Mouse (Mus musculus): ENCODE measurements at regions not wholly inside any gene's neighbourhood (a gene's known extent, or its start where the extent isn't known, plus 50 kb on each side); places are given as distances from the start of the nearest gene placed in this dataset.
A peak's percentile ranks its signal among the peaks of the same experiment; 100 is the strongest.

DNA sequence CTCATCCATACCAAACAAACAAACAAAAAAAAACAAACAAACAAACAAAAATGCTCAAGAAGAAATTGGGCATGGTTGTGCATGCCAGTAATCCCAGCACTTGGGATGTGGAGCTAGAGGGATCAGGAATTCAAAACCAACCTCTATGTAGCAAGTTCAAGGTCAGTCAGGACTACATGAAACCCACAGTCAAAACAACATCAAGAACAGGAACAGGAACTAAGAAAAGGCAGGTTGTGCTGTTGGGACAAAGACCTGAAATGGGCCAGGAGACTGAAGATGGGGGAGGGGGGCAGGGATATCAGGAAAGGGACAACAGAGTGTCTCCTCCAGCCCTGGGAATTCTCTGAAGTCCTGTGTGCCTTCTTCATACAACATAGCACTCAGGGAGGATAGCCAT lies 87.8 kb upstream of the Rbpj start:
- Histone ChIP-seq H3K4me1 (ENCODE audit: insufficient read depth, low read depth, low read length) (no peaks in the 10 kb centered on the region), H3K27ac (ENCODE audit: low read length) (no peak overlapping the region)

DNA sequence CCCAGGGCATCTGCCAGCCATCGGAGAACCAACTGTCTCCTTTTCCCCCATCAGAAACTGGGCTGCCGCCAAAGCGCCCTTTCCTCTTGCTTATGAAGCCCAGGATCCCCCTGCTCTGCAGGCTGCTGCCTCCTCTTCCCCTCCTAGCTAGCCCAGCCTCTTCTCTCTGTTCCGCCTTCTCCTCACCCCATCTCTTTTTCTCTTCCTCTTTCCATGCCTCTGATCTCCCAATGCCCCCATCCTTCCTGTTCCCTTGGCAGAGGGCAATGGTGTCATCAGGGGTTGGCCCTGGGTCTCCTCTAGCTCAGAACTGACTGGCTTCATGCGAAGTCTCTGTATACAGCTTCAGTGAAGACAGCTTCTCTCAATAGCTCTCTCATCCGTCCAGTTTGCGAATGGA lies 87.4 kb upstream of the Rbpj start:
- Histone ChIP-seq H3K4me1 (ENCODE audit: insufficient read depth, low read depth, low read length) (no peaks in the 10 kb centered on the region), H3K4me2 (replicated peaks; ENCODE audit: low read depth, low read length) (no peak overlapping the region), H3K27me3 (replicated peaks; ENCODE audit: insufficient read depth, low read length) (no peaks in the 10 kb centered on the region), H3K9ac (replicated peaks; ENCODE audit: low read depth) (no peak overlapping the region), H3K36me3 (ENCODE audit: insufficient read depth, low read length) (no peaks in the 10 kb centered on the region), H3K27ac (ENCODE audit: low read length) (no peak overlapping the region), H3K4me3 (ENCODE audit: low read depth, low read length) (no peak overlapping the region), H3K9me3 (ENCODE audit: low read length) (no peaks in the 10 kb centered on the region)
- no peak for TF ChIP-seq EP300 (IDR thresholded peaks at IDR 0.05)
- TF ChIP-seq CTCF (IDR thresholded peaks at IDR 0.05) = no peak
- 90% methylated on average over 7 of the region's 7 CpGs for WGBS
- ATAC-seq = no peak
- DNase-seq (ENCODE audit: low spot score) = peak; percentile 36

More for the DNA sequence above, 87.8 kb upstream of the Rbpj start:
- no peak for TF ChIP-seq CTCF (IDR thresholded peaks at IDR 0.05)
- no peak for TF ChIP-seq EP300 (IDR thresholded peaks at IDR 0.05)
- DNase-seq (ENCODE audit: low spot score) (no peak), ATAC-seq (no peak)
- Histone ChIP-seq H3K36me3 (ENCODE audit: insufficient read depth, low read length) (no peaks in the 10 kb centered on the region), H3K4me2 (replicated peaks; ENCODE audit: low read depth, low read length) (no peak overlapping the region), H3K9ac (replicated peaks; ENCODE audit: low read depth) (no peak overlapping the region), H3K4me3 (ENCODE audit: low read depth, low read length) (no peak overlapping the region), H3K9me3 (ENCODE audit: low read length) (no peaks in the 10 kb centered on the region), H3K27me3 (replicated peaks; ENCODE audit: insufficient read depth, low read length) (no peaks in the 10 kb centered on the region)

DNA sequence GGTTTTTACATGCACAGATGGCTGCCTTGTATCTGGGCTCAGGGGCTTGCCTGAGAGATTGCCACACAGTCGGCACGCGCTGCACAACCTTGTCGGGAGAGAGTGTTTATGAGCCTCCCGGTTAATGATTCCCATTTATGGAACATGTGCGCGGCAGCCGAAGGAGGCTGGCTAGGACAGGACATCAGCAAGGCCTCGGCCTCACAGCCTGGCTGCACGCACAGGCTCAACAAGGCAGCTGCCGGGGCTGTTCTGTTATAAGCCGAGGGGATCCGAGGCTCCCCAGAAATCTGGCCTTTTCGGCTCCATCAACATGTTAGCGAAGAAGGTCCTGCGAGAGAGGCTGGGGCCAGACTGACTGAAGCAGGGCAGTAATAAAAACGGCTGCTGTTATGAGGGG lies 86.3 kb upstream of the Rbpj start:
- no peak overlapping the region for H3K27ac ChIP-seq (ENCODE audit: low read length)
- H3K4me1 ChIP-seq (ENCODE audit: insufficient read depth, low read depth, low read length) = no peaks in the 10 kb centered on the region
- no peaks in the 10 kb centered on the region for H3K36me3 ChIP-seq (ENCODE audit: insufficient read depth, low read length)
- no peaks in the 10 kb centered on the region for H3K9me3 ChIP-seq (ENCODE audit: low read length)
- H3K4me2 ChIP-seq (replicated peaks; ENCODE audit: low read depth, low read length) = no peak overlapping the region
- WGBS = 38% methylated on average over 17 of the region's 17 CpGs
- no peak for TF ChIP-seq EP300 (IDR thresholded peaks at IDR 0.05)
- ATAC-seq (peak; percentile 36; the same call in 1 of the 2 replicates), DNase-seq (ENCODE audit: low spot score) (peak; percentile 56)
- no peak overlapping the region for H3K4me3 ChIP-seq (ENCODE audit: low read depth, low read length)
- H3K27me3 ChIP-seq (replicated peaks; ENCODE audit: insufficient read depth, low read length) = no peaks in the 10 kb centered on the region
- no peak overlapping the region for H3K9ac ChIP-seq (replicated peaks; ENCODE audit: low read depth)

DNA sequence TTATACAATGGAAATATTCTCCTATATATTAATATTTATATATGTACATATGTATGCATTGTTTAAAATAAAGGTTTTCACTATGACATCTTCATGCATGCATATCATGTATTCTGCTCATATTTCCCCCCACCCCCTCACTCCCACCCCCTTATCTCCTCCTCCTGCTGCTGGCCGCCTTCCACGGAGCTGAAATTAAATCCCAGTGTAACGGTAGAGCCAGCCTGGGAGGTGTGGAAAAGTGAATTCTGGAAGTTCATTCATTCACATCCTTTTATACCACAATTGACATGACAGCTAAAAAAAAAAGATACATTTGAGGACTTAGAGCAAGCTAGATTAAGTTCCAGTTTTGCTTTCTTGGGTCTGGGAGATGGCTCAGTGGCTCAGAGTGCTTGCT lies 85.7 kb upstream of the Rbpj start:
- no peak for DNase-seq (ENCODE audit: low spot score)
- 42% methylated on average over 3 of the region's 3 CpGs for WGBS
- no peak overlapping the region for H3K27ac ChIP-seq (ENCODE audit: low read length)
- no peak overlapping the region for H3K4me2 ChIP-seq (replicated peaks; ENCODE audit: low read depth, low read length)
- TF ChIP-seq EP300 (IDR thresholded peaks at IDR 0.05) (no peak), CTCF (IDR thresholded peaks at IDR 0.05) (no peak)
- no peak overlapping the region for H3K9ac ChIP-seq (replicated peaks; ENCODE audit: low read depth)
- no peaks in the 10 kb centered on the region for H3K4me1 ChIP-seq (ENCODE audit: insufficient read depth, low read depth, low read length)
- no peaks in the 10 kb centered on the region for H3K36me3 ChIP-seq (ENCODE audit: insufficient read depth, low read length)
- no peaks in the 10 kb centered on the region for H3K9me3 ChIP-seq (ENCODE audit: low read length)
- no peak for ATAC-seq
- no peaks in the 10 kb centered on the region for H3K27me3 ChIP-seq (replicated peaks; ENCODE audit: insufficient read depth, low read length)
- H3K4me3 ChIP-seq (ENCODE audit: low read depth, low read length) = no peak overlapping the region

DNA sequence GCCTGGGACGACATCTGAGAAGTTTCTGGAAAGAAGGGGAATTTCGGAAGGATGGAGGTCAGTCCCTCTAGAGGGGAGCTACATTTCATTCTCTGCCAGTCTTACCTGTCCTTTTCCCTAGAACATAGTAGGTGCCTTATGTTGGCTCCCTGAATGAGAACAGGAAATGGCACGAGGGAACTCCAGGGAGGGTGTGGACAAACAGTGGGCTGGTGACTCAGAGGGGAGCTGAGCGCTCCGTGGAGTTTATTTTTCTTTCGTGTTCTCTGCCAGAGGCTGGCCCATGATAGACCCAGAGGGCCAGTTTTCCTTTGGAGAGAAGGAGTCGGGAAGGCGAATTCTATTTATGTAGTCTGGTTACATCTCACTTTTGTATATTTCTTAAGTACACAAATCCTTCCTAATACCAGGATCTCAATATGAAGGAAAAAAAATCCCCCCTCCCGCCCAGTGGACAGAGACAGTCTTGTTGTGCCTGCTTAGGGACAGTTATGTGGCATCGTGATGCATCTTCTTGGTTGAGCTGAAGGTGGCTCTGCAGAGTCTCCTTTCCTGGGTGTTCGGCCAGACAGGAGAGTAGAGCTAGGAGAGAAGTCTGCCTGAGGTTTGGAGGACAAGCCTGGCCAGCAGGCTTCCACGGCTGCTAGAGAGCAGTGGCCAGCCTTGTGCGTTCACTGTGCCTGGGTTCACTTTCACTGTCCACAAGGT lies 84.3 kb upstream of the Rbpj start:
- Histone ChIP-seq H3K9ac (replicated peaks; ENCODE audit: low read depth) (no peak overlapping the region), H3K36me3 (ENCODE audit: insufficient read depth, low read length) (no peaks in the 10 kb centered on the region), H3K4me2 (replicated peaks; ENCODE audit: low read depth, low read length) (no peak overlapping the region), H3K27ac (ENCODE audit: low read length) (no peak overlapping the region), H3K9me3 (ENCODE audit: low read length) (no peaks in the 10 kb centered on the region), H3K4me1 (ENCODE audit: insufficient read depth, low read depth, low read length) (no peaks in the 10 kb centered on the region), H3K27me3 (replicated peaks; ENCODE audit: insufficient read depth, low read length) (no peaks in the 10 kb centered on the region), H3K4me3 (ENCODE audit: low read depth, low read length) (no peak overlapping the region)
- DNase-seq (ENCODE audit: low spot score) (peak; percentile 35), ATAC-seq (peak; percentile 58)
- TF ChIP-seq EP300 (IDR thresholded peaks at IDR 0.05) (no peak), CTCF (IDR thresholded peaks at IDR 0.05) (peak; percentile 48)
- 30% methylated on average over 13 of the region's 13 CpGs for WGBS

DNA sequence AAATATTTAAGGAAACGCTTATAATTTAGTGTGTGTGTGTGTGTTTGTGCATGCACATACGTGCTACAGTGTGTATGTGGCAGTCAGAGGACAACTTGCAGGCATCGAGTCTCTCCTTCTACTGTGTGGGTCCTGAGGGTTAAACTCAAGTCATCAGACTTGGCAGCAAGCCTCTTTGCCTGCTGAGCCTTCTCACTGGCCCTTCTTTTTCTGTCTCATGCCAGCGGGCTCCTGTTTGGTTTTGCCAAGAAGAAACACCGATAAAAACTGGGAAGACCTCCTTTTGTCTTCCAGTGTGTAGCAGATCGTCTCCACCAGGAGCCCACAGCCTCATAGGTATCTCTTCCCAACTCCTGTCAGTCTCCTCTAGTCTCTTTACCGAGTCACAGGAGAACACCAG lies 81.9 kb upstream of the Rbpj start:
- ATAC-seq (no peak), DNase-seq (ENCODE audit: low spot score) (no peak)
- Histone ChIP-seq H3K4me2 (replicated peaks; ENCODE audit: low read depth, low read length) (no peak overlapping the region), H3K9ac (replicated peaks; ENCODE audit: low read depth) (no peak overlapping the region), H3K27me3 (replicated peaks; ENCODE audit: insufficient read depth, low read length) (no peaks in the 10 kb centered on the region), H3K4me3 (ENCODE audit: low read depth, low read length) (no peak overlapping the region), H3K4me1 (ENCODE audit: insufficient read depth, low read depth, low read length) (no peaks in the 10 kb centered on the region), H3K36me3 (ENCODE audit: insufficient read depth, low read length) (no peaks in the 10 kb centered on the region), H3K9me3 (ENCODE audit: low read length) (no peaks in the 10 kb centered on the region), H3K27ac (ENCODE audit: low read length) (no peak overlapping the region)
- 76% methylated on average over 7 of the region's 7 CpGs for WGBS
- TF ChIP-seq CTCF (IDR thresholded peaks at IDR 0.05) (no peak), EP300 (IDR thresholded peaks at IDR 0.05) (no peak)
